Mouse (Mus musculus) retina, postnatal 7 days (tissue): ENCODE data around the gene Hlcs.
"Not testable (repeated sequence)": the region's sequence is repeated elsewhere in the genome, so short reads cannot be mapped to it uniquely, and the experiment has no call there.

Experiments used
- DNase-seq: peaks from one replicate; pipeline ENCODE4 v3.0.0-alpha.2; 2012; ENCODE audit warnings: low read depth, low spot score

Gene Hlcs

GRCm38 (mm10) chr16:94313229-94314030, at the start of gene Hlcs:
TSS of gene Hlcs (minus strand) at chr16:94313571.
- DNase-seq: peak; percentile 95

- DNase-seq: no peak
Measured at GRCm38 (mm10) chr16:94362174-94362873, 49.0 kb upstream of the Hlcs start.

GRCm38 (mm10) chr16:94360578-94361350, 47.4 kb upstream of the Hlcs start:
- DNase-seq: no peak

GRCm38 (mm10) chr16:94358091-94358490, 44.7 kb upstream of the Hlcs start:
- DNase-seq: no peak

- no peak for DNase-seq
Measured at GRCm38 (mm10) chr16:94356776-94357494, 43.6 kb upstream of the Hlcs start.

GRCm38 (mm10) chr16:94356046-94356445, 42.7 kb upstream of the Hlcs start:
- no peak for DNase-seq

- DNase-seq: no peak
Measured at GRCm38 (mm10) chr16:94354450-94354849, 41.1 kb upstream of the Hlcs start.

- no peak for DNase-seq
Measured at GRCm38 (mm10) chr16:94350287-94350677, 36.9 kb upstream of the Hlcs start.

GRCm38 (mm10) chr16:94349588-94350286, 36.4 kb upstream of the Hlcs start:
- DNase-seq: no peak

GRCm38 (mm10) chr16:94348779-94349178, 35.4 kb upstream of the Hlcs start:
- no peak for DNase-seq

- DNase-seq: no peak
Measured at GRCm38 (mm10) chr16:94347080-94347731, 33.8 kb upstream of the Hlcs start.

- DNase-seq: no peak
Measured at GRCm38 (mm10) chr16:94345733-94346132, 32.4 kb upstream of the Hlcs start.

GRCm38 (mm10) chr16:94339164-94340160, 26.1 kb upstream of the Hlcs start:
- not testable (repeated sequence) for DNase-seq

- no peak for DNase-seq
Measured at GRCm38 (mm10) chr16:94335656-94336055, 22.3 kb upstream of the Hlcs start.

GRCm38 (mm10) chr16:94331886-94332252, 18.5 kb upstream of the Hlcs start:
- no peak for DNase-seq

GRCm38 (mm10) chr16:94331233-94331885, 18.0 kb upstream of the Hlcs start:
- no peak for DNase-seq

- DNase-seq: no peak
Measured at GRCm38 (mm10) chr16:94330429-94330828, 17.1 kb upstream of the Hlcs start.
